Mouse (Mus musculus): ENCODE results near the gene Nhlrc4.

GRCm38 (mm10) chr17:25947576-25947975 lies 2.8 kb upstream of the Nhlrc4 start:
- TF ChIP-seq CTCF (IDR thresholded peaks at IDR 0.05; ENCODE audit: borderline replicate concordance, extremely low read depth, insufficient read depth, insufficient read length) (no peak), POLR2A (IDR thresholded peaks at IDR 0.05; ENCODE audit: borderline replicate concordance, extremely low read depth, insufficient read depth, insufficient read length, poor library complexity, severe bottlenecking) (no peak)

Data from brain, embryonic 14.5 days (tissue).